Mouse (Mus musculus): ENCODE measurements around the gene Hdac8. TPM values are rescaled to one million over a fixed set of nuclear protein-coding genes. Genes with fewer than 3 reads are reported as not detected.

The Hdac8 gene
- polyA plus RNA-seq, 1 experiment, result 1.5 TPM

- H3K27me3 ChIP-seq (ENCODE audit: control insufficient read depth, insufficient read depth, low read length), result peaks cover 21% of the 10 kb centered on the region
- H3K27ac ChIP-seq (ENCODE audit: insufficient read depth, low read depth, low read length), result no peak overlapping the region
- H3K36me3 ChIP-seq (ENCODE audit: control insufficient read depth, insufficient read depth, low read length), result no peaks in the 10 kb centered on the region
- WGBS, result 11% methylated on average over 61 of the region's 80 CpGs
- H3K4me1 ChIP-seq (ENCODE audit: control insufficient read depth, insufficient read depth, insufficient read length, low read length), result peaks cover 2% of the 10 kb centered on the region; the same call in 1 of the 2 replicates
- TF ChIP-seq CTCF (IDR thresholded peaks at IDR 0.05; ENCODE audit: extremely low read depth, insufficient read length, insufficient replicate concordance, low read depth, low read length) (no peak), POLR2A (IDR thresholded peaks at IDR 0.05; ENCODE audit: low read depth, low read length) (no peak)
- H3K4me3 ChIP-seq (ENCODE audit: low read depth, low read length), result peak overlapping the region; percentile 59
Observed at GRCm38 (mm10) chrX:102251221-102251936, 253.8 kb downstream of the Hdac8 start.

GRCm38 (mm10) chrX:102250891-102251170 lies 254.3 kb downstream of the Hdac8 start:
- H3K4me1 ChIP-seq (ENCODE audit: control insufficient read depth, insufficient read depth, insufficient read length, low read length), result peaks cover 2% of the 10 kb centered on the region; the same call in 1 of the 2 replicates
- WGBS, result 16% methylated on average over 24 of the region's 24 CpGs
- no peak for TF ChIP-seq POLR2A (IDR thresholded peaks at IDR 0.05; ENCODE audit: low read depth, low read length)
- TF ChIP-seq CTCF (IDR thresholded peaks at IDR 0.05; ENCODE audit: extremely low read depth, insufficient read length, insufficient replicate concordance, low read depth, low read length), result no peak
- H3K27me3 ChIP-seq (ENCODE audit: control insufficient read depth, insufficient read depth, low read length), result peaks cover 21% of the 10 kb centered on the region
- H3K4me3 ChIP-seq (ENCODE audit: low read depth, low read length), result peak overlapping the region; percentile 59
- no peak overlapping the region for H3K27ac ChIP-seq (ENCODE audit: insufficient read depth, low read depth, low read length)
- no peaks in the 10 kb centered on the region for H3K36me3 ChIP-seq (ENCODE audit: control insufficient read depth, insufficient read depth, low read length)

- no peaks in the 10 kb centered on the region for H3K36me3 ChIP-seq (ENCODE audit: control insufficient read depth, insufficient read depth, low read length)
- H3K4me1 ChIP-seq (ENCODE audit: control insufficient read depth, insufficient read depth, insufficient read length, low read length), result peaks cover 2% of the 10 kb centered on the region; the same call in 1 of the 2 replicates
- 12% methylated on average over 67 of the region's 68 CpGs for WGBS
- TF ChIP-seq POLR2A (IDR thresholded peaks at IDR 0.05; ENCODE audit: low read depth, low read length), result no peak
- TF ChIP-seq CTCF (IDR thresholded peaks at IDR 0.05; ENCODE audit: extremely low read depth, insufficient read length, insufficient replicate concordance, low read depth, low read length), result no peak
- H3K27me3 ChIP-seq (ENCODE audit: control insufficient read depth, insufficient read depth, low read length), result peaks cover 21% of the 10 kb centered on the region
- H3K27ac ChIP-seq (ENCODE audit: insufficient read depth, low read depth, low read length), result no peak overlapping the region
- H3K4me3 ChIP-seq (ENCODE audit: low read depth, low read length), result peak overlapping the region; percentile 59
Observed at GRCm38 (mm10) chrX:102250150-102250890, 254.8 kb downstream of the Hdac8 start.

- H3K4me3 ChIP-seq (ENCODE audit: low read depth, low read length), result no peak overlapping the region
- no peaks in the 10 kb centered on the region for H3K4me1 ChIP-seq (ENCODE audit: control insufficient read depth, insufficient read depth, insufficient read length, low read length)
- no peak overlapping the region for H3K27ac ChIP-seq (ENCODE audit: insufficient read depth, low read depth, low read length)
- peaks cover 2% of the 10 kb centered on the region; the same call in 1 of the 2 replicates for H3K27me3 ChIP-seq (ENCODE audit: control insufficient read depth, insufficient read depth, low read length)
- TF ChIP-seq CTCF (IDR thresholded peaks at IDR 0.05; ENCODE audit: extremely low read depth, insufficient read length, insufficient replicate concordance, low read depth, low read length), result no peak
- TF ChIP-seq POLR2A (IDR thresholded peaks at IDR 0.05; ENCODE audit: low read depth, low read length), result no peak
- 48% methylated on average over 2 of the region's 2 CpGs for WGBS
- no peaks in the 10 kb centered on the region for H3K36me3 ChIP-seq (ENCODE audit: control insufficient read depth, insufficient read depth, low read length)
Observed at GRCm38 (mm10) chrX:102244334-102244733, 260.8 kb downstream of the Hdac8 start.

Other genes with a start within 250 kb of the Hdac8 start
- 1.6 TPM in 2 replicates for gene Phka1, start 138.9 kb upstream of the Hdac8 start, polyA plus RNA-seq (2012; rRNA removed)
- gene Gm3880, start 181.6 kb upstream of the Hdac8 start, polyA plus RNA-seq (2012; rRNA removed), result 1.2 TPM in 1 of 2 replicates, not detected in the other
- not detected in 2 replicates for gene Gm9112, start 202.3 kb upstream of the Hdac8 start, polyA plus RNA-seq (2012; rRNA removed)
- gene Dmrtc1b, start 202.5 kb upstream of the Hdac8 start, polyA plus RNA-seq (2012; rRNA removed), result not detected in 2 replicates

All from small intestine, adult 2 months (tissue).